Mouse (Mus musculus) bone marrow macrophage, adult 2 months (primary cell): Measurements from ENCODE around the gene Dyx1c1.

Experiments used
- CTCF ChIP-seq: IDR thresholded peaks from 2 replicates; pipeline ENCODE4 v1.5.1; 2012; ENCODE audit warnings: low read depth, mild to moderate bottlenecking, low read length, moderate library complexity
- POLR2A ChIP-seq: IDR thresholded peaks from 2 replicates; pipeline ENCODE4 v1.6.1; 2012; ENCODE audit warnings: mild to moderate bottlenecking, low read depth, low read length, borderline replicate concordance

DNA sequence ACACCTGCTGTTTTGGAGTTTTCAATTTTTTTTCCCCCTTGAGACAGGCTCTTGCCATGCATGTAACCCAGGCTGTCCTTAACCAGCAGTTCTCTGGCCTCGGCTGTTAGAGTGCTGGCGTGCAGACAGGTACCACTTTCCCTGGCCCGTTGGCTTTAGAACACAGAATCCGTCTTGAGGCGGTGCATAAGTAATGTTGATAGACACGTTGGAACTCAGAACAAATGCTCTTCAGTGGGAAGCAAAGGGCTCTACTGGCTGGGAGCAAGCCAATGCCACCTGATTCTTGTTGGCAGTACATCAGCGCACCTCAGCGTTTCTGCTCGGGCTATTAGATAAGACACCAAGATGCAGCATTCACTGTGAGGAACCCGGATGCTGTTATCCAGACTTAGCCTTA is 61.3 kb downstream of the Dyx1c1 start:
- no peak for TF ChIP-seq CTCF
- no peak for TF ChIP-seq POLR2A
